In the genomic region with DNA sequence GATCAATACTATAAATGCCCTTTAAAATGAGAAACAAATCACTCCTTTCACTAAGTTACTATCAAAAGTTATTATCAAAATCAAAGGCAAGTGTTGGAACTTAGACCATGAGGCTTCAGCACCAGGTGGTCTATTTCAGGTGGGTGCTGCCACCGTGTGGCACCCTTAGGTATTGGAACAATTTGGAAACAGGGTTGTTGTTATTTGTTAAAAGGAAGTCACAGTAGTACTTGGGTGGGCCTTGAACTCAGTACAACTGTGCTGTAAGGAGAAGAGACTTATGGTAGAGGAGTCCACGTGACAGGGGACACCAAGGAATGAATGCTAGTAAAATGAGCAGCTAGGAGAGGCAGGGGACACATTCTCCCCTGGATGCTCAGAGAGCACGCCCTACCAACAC, we compare ENCODE assay signal across 8 mouse cellular contexts.
DNase-seq lines count a peak whose midpoint lies in the region; ATAC-seq and TF ChIP-seq lines count a peak whose summit lies in the region.

No protein-coding gene starts in this region.

- H3K4me1 ChIP-seq in forebrain, embryonic 11.5 days (replicated peaks; ENCODE audit: control insufficient read depth, insufficient read depth, low read length), result no peaks in the 10 kb centered on the region
- H3K4me1 ChIP-seq in forebrain, embryonic 12.5 days, result no peaks in the 10 kb centered on the region
- H3K4me1 ChIP-seq in hindbrain, embryonic 13.5 days (replicated peaks), result no peaks in the 10 kb centered on the region
- no peaks in the 10 kb centered on the region for H3K4me1 ChIP-seq in liver, embryonic 14.5 days (replicated peaks; ENCODE audit: control insufficient read depth in 2 of 2, insufficient read depth in 2 of 2, low read length in 1 of 2)

- TF ChIP-seq CTCF in liver, embryonic 14.5 days (IDR thresholded peaks at IDR 0.05; ENCODE audit: low read depth), result peak; percentile 72

- DNase-seq in forebrain, embryonic 11.5 days (ENCODE audit: low spot score), result peak; percentile 71
- DNase-seq in urinary bladder, postnatal 25 days (ENCODE audit: low spot score), result peak; percentile 34
- no peak for DNase-seq in urinary bladder, postnatal 4 days (ENCODE audit: low spot score in 2 of 2)
- peak; percentile 49 to 68 for DNase-seq in cerebellum, postnatal 25 days
- peak in 1 of 3 experiments; percentile 7 for DNase-seq in liver, embryonic 14.5 days (ENCODE audit: low read depth in 3 of 3, low spot score in 3 of 3)
- peak; percentile 40 for DNase-seq in ovary, postnatal 36 days (ENCODE audit: low spot score)

- no peak overlapping the region for H3K4me3 ChIP-seq in forebrain, embryonic 11.5 days (ENCODE audit: low read depth, low read length)
- no peak overlapping the region for H3K4me3 ChIP-seq in forebrain, embryonic 12.5 days (replicated peaks)
- H3K4me3 ChIP-seq in hindbrain, embryonic 13.5 days, result no peak overlapping the region
- no peak overlapping the region for H3K4me3 ChIP-seq in liver, embryonic 14.5 days (ENCODE audit: insufficient read depth in 1 of 2, low read depth in 2 of 2, low read length in 2 of 2)

- TF ChIP-seq EP300 in liver, embryonic 14.5 days (IDR thresholded peaks at IDR 0.05; ENCODE audit: low read depth), result no peak

- no peaks in the 10 kb centered on the region for H3K9me3 ChIP-seq in forebrain, embryonic 11.5 days (ENCODE audit: control insufficient read depth, low read length)
- H3K9me3 ChIP-seq in forebrain, embryonic 12.5 days, result no peaks in the 10 kb centered on the region
- no peaks in the 10 kb centered on the region for H3K9me3 ChIP-seq in hindbrain, embryonic 13.5 days
- H3K9me3 ChIP-seq in liver, embryonic 14.5 days (ENCODE audit: control insufficient read depth, low read length), result no peaks in the 10 kb centered on the region

- no peak overlapping the region for H3K4me2 ChIP-seq in forebrain, embryonic 11.5 days (ENCODE audit: low read depth, low read length, severe bottlenecking)
- H3K4me2 ChIP-seq in forebrain, embryonic 12.5 days, result no peak overlapping the region
- H3K4me2 ChIP-seq in hindbrain, embryonic 13.5 days, result no peak overlapping the region
- no peak overlapping the region for H3K4me2 ChIP-seq in liver, embryonic 14.5 days (ENCODE audit: low read depth)

- 0 out of 2 replicates have a peak, but pooled peaks have one; percentile 33 for ATAC-seq in forebrain, embryonic 11.5 days (replicated peaks; ENCODE audit: low FRiP score)
- ATAC-seq in forebrain, embryonic 12.5 days (ENCODE audit: low FRiP score), result no peak
- peak; percentile 57 for ATAC-seq in hindbrain, embryonic 13.5 days (ENCODE audit: low FRiP score)
- ATAC-seq in liver, embryonic 14.5 days (ENCODE audit: insufficient read depth), result no peak

- no peak overlapping the region for H3K9ac ChIP-seq in forebrain, embryonic 11.5 days (ENCODE audit: low read length)
- no peak overlapping the region for H3K9ac ChIP-seq in forebrain, embryonic 12.5 days
- H3K9ac ChIP-seq in hindbrain, embryonic 13.5 days, result no peak overlapping the region
- no peak overlapping the region for H3K9ac ChIP-seq in liver, embryonic 14.5 days (replicated peaks)

- H3K27ac ChIP-seq in forebrain, embryonic 11.5 days (ENCODE audit: low read depth, low read length), result no peak overlapping the region
- H3K27ac ChIP-seq in forebrain, embryonic 12.5 days, result no peak overlapping the region
- no peak overlapping the region for H3K27ac ChIP-seq in hindbrain, embryonic 13.5 days
- H3K27ac ChIP-seq in liver, embryonic 14.5 days, result no peak overlapping the region

- H3K27me3 ChIP-seq in forebrain, embryonic 11.5 days (ENCODE audit: control insufficient read depth, insufficient read depth, low read length), result no peaks in the 10 kb centered on the region
- no peaks in the 10 kb centered on the region for H3K27me3 ChIP-seq in forebrain, embryonic 12.5 days
- no peaks in the 10 kb centered on the region for H3K27me3 ChIP-seq in hindbrain, embryonic 13.5 days
- H3K27me3 ChIP-seq in liver, embryonic 14.5 days (ENCODE audit: control insufficient read depth, insufficient read depth, low read length), result no peaks in the 10 kb centered on the region

- no peaks in the 10 kb centered on the region for H3K36me3 ChIP-seq in forebrain, embryonic 11.5 days (ENCODE audit: control insufficient read depth, insufficient read depth, low read length)
- no peaks in the 10 kb centered on the region for H3K36me3 ChIP-seq in forebrain, embryonic 12.5 days (replicated peaks)
- H3K36me3 ChIP-seq in hindbrain, embryonic 13.5 days, result peaks cover 14% of the 10 kb centered on the region
- H3K36me3 ChIP-seq in liver, embryonic 14.5 days (replicated peaks; ENCODE audit: control insufficient read depth, insufficient read depth, low read depth), result no peaks in the 10 kb centered on the region

- 37% methylated on average over 3 of the region's 3 CpGs for WGBS in forebrain, embryonic 11.5 days
- 42% methylated on average over 3 of the region's 3 CpGs for WGBS in forebrain, embryonic 12.5 days
- 43% methylated on average over 3 of the region's 3 CpGs for WGBS in hindbrain, embryonic 13.5 days
- WGBS in liver, embryonic 14.5 days (ENCODE audit: insufficient replicate concordance), result 32% methylated on average over 3 of the region's 3 CpGs

Comparison
In these comparisons a context has a peak if more than half of its experiments do, and no peak if none do; other contexts are left out.
1. ATAC-seq: peak in forebrain, embryonic 11.5 days (single experiment) and hindbrain, embryonic 13.5 days (single experiment); none in forebrain, embryonic 12.5 days (single experiment) and liver, embryonic 14.5 days (single experiment).
2. DNase-seq: peak in forebrain, embryonic 11.5 days (single experiment), urinary bladder, postnatal 25 days (single experiment), cerebellum, postnatal 25 days (2 of 2) and ovary, postnatal 36 days (single experiment); none in urinary bladder, postnatal 4 days (0 of 2).